Mouse (Mus musculus) brain, embryonic 14.5 days (tissue): ENCODE data around the gene Ndc80. TPM values are rescaled to one million over a fixed set of nuclear protein-coding genes. Genes with fewer than 3 reads are reported as not detected.
A peak's percentile ranks its signal among the peaks of the same experiment; 100 is the strongest.
"Not testable (repeated sequence)": the region's sequence is repeated elsewhere in the genome, so short reads cannot be mapped to it uniquely, and the experiment has no call there.

Source experiments
- DNase-seq: peaks from one replicate; pipeline ENCODE4 v3.0.0-alpha.2; 2011; ENCODE audit warnings: low read depth
- CTCF ChIP-seq: fragments of 200-500 bp; IDR thresholded peaks from 2 replicates; pipeline ENCODE4 v1.5.1; 2012; ENCODE audit warnings: inconsistent platforms, mild to moderate bottlenecking, moderate library complexity, borderline replicate concordance; ENCODE audit not compliant: insufficient read depth, insufficient read length; ENCODE audit errors: extremely low read depth
- POLR2A ChIP-seq: fragments of 200-500 bp; IDR thresholded peaks from 2 replicates; pipeline ENCODE4 v1.6.1; 2012; ENCODE audit warnings: mild to moderate bottlenecking, inconsistent platforms, borderline replicate concordance; ENCODE audit not compliant: poor library complexity, insufficient read depth, insufficient read length, severe bottlenecking; ENCODE audit errors: extremely low read depth
- polyA plus RNA-seq: library from polyadenylated mRNA; depleted of rRNA; stranded (reverse); fragments of >200 nt; gene quantifications from 2 replicates; pipeline ENCODE4 v1.2.3, GENCODE M21; 2012; rRNA removed

Ndc80 gene
- polyA plus RNA-seq, 1 experiment: 5.6 TPM

DNA sequence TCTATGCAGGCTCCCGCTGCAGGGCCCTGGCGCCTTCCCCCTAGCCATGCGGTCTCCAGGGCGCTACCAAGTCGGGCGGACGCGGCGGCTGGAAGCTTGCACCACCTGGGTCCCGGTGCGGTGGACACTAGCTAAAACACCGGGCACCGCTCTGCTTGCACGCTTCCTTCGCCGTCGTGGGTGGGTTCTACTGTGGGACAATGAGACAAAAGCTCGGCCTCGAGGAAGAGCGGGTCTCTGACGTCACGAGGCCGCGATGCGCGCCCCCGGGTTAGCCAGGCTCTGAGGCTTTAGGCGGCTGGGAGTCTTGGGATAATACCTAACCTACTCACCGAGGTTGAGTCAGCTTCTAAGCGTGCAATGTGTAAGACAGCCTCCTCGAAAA, 51.0 kb downstream of the Ndc80 start:
- DNase-seq: peak; percentile 89
- no peak for TF ChIP-seq CTCF

DNA sequence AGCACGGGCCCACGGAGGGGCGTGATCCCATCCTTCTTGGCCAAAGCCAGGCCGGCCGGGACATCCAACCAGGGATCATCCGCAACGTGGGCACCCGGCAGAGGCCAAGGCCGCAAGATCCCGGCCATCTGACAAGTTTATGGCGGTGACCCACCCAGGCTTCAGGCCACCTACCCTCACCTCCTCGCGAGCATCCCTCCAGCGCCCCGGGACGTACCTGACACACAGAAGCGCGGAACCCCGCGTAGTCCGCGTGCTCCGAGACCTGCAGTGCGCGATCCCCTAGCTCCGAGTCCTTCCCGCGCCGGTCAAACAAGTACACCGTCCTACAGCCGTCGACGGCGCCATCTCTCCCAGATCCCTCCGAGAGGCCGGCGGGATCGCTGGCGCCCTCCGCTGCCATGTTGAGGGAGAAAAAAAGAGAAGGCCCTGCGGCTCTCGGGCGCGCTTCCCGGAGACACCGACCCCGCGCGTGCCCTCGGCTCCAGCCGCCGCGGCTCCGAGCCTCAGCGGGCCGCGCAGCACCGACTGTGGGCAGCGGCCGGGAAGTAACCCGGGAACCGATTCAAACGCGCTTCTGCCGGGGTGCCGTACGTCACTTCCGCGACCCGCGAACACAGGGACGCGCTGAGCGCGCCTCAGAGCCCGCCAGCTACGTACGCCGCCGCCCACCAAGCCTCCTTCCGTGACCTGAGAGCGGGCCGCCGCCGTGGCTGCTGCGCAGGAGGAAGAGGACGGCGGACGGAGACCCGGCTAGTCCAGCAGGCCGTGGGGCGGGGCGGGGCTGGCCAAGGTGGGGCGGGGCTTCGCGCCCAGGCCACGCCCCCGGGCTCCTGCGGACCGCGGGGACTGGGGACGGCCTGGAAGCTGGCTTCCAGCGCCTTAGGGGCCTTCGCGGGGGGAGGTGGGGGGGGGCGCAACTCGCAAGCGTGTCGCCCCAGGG, 51.6 kb downstream of the Ndc80 start, which contains the start of gene Smchd1:
Smchd1 (minus strand) TSS at position 582 of the 943 bp plus-strand sequence.
- no peak for TF ChIP-seq CTCF
- TF ChIP-seq POLR2A: peak; percentile 56
- DNase-seq: peak; percentile 98

DNA sequence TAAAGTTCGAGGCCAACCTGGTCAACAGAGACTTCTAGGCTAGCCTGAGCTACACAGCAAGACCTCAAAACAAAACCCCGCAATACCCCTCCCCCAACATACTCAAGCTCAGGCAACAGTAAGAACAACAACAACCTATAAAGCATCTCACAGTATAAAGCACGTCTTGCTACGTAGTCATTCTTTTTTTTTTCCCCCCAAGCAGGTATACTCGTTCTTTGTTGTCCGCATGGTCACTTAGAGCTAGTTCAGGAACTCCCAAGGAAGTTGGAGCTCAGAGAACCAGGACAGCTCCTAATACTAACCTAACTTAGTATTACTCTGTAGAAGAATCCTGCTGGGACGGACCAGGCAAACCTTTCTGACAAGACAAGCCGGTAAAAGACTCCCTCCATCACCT, 52.5 kb downstream of the Ndc80 start:
- peak; percentile 4 for DNase-seq
- no peak for TF ChIP-seq CTCF
- TF ChIP-seq POLR2A: no peak

DNA sequence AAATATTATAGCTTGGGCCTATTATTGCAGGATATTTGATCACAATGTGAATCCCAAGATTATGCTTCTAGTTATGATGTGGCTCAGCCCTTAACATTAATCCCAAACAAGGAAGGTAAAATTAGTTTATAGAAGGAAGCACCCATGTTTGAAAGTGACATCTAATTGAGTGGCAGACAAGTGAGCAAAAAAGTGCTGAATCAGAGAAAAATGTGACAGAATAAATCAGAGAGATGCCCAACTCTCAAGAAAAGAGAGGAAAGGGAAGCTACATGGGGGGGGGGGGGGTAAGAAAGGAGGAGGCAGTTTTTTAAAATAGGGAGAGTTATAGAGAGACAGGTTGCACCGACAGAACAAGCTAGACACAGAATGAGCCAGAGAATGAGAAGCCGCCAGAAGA, 55.4 kb downstream of the Ndc80 start:
- TF ChIP-seq POLR2A: no peak
- TF ChIP-seq CTCF: no peak
- DNase-seq: no peak

DNA sequence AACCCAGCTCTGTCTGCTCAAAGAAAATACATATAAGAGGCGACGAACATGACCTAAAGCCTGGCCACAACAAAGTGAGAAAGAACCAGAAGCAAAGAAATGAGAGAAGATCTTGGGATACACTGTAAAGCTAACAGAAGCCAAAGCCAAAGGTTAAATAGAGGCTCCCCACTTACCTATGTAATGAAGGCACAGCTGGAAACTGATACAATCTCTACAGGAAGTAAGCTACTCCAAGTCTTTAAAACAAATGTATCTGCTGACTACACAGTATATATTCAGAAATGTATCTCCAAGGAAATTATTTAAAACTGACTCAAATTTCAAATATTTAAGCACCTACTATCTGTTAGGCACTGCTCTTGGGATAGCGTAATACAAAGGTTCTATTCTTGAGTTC, 66.3 kb downstream of the Ndc80 start:
- no peak for DNase-seq
- TF ChIP-seq CTCF (no peak), POLR2A (no peak)

DNA sequence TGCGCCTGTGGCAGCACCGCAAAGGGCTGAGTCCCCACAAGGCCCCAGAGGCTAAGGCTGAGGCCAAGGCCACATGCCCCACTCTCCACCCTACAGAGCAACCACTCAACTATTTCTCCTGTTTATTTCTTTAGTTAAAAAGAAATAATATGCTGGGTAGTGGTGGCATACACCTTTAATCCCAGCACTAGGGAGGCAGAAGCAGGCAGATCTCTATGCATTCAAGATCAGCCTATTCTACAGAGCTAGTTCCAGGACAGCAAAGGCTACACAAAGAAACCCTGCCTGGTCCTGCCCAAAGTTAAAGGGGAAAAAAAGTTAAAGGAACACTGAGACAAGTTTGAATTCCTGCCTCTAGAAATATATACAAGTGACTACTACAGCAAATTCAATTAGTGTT, 66.8 kb downstream of the Ndc80 start, which contains the start of gene Gm4707:
Gm4707 (minus strand) TSS at position 101 of the 400 bp plus-strand sequence.
- no peak for DNase-seq
- TF ChIP-seq POLR2A (no peak), CTCF (no peak)

DNA sequence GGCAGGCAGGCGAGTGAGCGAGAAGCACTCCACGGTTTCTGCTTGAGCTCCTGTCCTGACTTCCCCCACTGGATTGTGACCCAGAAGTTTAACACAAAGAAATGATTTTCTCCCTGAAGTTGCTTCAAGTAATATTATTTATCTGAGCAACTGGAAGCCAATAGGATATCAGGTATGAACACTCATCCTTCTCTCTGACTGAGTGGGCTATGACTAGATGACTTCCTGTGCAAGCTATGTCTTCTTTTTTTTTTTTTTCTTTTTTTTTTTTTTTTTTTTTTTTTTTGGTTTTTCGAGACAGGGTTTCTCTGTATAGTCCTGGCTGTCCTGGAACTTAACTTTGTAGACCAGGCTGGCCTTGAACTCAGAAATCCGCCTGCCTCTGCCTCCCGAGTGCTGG, 69.3 kb downstream of the Ndc80 start:
- DNase-seq: not testable (repeated sequence)

Other genes starting within 250 kb of the Ndc80 start
- 1.8 and 2.0 TPM in 2 replicates for gene Emilin2, start 214.9 kb downstream of the Ndc80 start, polyA plus RNA-seq
- 0.54 and 1.4 TPM in 2 replicates for gene Gm4707, start 66.9 kb downstream of the Ndc80 start, polyA plus RNA-seq
- 33.7 and 41.3 TPM in 2 replicates for gene Smchd1, start 51.5 kb downstream of the Ndc80 start, polyA plus RNA-seq
- 0.70 and 0.81 TPM in 2 replicates for gene Spdya, start 25.2 kb upstream of the Ndc80 start, polyA plus RNA-seq
- gene Wdr43, start 89.0 kb upstream of the Ndc80 start, polyA plus RNA-seq: 26.9 and 44.8 TPM in 2 replicates
- 0.61 and 0.68 TPM in 2 replicates for gene Togaram2, start 146.4 kb upstream of the Ndc80 start, polyA plus RNA-seq
- not detected in 2 replicates for gene Pcare, start 226.0 kb upstream of the Ndc80 start, polyA plus RNA-seq
- 16.7 and 18.0 TPM in 2 replicates for gene Clip4, start 241.6 kb upstream of the Ndc80 start, polyA plus RNA-seq